Mouse (Mus musculus) kidney, postnatal 4 days (tissue): ENCODE results near the gene Blmh.

ENCODE experiments used
- DNase-seq, 2 experiments: peaks; one replicate each; pipeline ENCODE4 v3.0.0; 2021; ENCODE audit warnings: mixed read lengths in 2 of 2

Gene Blmh

DNA sequence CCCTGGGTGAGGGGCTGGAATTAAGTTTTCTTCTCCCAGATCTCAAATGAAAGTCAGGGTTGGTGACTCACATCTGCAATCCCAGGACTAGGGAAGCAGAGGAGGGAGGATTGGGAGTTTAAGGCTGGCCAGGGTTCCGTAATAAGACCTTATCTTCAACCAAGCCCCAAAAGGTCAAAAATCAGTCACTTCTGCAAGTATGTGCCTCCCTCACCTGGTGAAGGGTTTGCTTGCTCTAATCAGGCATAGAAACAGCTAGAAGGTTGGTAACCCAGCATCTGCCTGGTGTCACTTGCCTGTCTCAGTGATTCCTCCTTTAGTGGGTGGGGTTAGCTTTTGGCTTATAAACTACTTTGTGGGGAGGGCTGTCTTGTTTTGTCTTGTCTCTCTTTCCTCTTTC lies 77.8 kb downstream of the Blmh start:
- no peak for DNase-seq

DNA sequence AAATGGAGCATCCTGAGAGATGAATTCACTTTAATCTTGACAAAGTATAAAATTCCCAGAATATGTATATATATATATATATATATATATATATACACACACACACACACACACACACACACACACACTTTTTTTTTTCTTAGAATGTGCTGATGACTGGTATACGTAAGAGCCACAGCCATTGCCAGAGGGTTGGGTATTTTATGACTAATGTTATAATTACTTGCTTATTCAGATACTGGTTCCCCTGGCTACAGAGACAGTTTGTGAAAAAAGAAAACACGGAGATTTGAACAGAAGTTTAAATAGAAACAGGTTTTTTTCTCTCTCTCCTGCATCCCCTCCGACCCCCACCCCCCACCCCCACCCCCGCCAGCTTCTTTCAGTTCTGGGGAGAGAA lies 81.3 kb downstream of the Blmh start:
- DNase-seq = no peak

DNA sequence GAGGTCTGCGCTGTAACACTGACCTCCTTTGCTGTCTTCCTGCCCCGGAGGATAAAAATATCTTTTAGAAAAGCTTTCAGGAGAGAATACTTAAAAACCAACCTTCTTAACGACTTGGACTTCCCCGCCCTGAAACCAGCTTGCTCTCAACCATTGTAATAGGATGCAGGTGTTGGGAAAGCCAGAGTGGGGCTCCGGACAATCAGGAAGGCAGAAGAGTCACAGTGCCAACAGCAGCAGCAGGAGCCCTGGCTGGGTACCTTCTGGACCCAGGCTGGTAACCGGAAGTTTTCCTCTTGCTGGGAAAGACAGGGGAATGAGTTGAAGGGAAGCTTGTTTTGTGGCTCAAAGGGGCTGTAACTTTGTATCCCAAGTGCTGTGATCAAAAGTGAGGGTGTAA lies 82.0 kb downstream of the Blmh start:
- DNase-seq = no peak

DNA sequence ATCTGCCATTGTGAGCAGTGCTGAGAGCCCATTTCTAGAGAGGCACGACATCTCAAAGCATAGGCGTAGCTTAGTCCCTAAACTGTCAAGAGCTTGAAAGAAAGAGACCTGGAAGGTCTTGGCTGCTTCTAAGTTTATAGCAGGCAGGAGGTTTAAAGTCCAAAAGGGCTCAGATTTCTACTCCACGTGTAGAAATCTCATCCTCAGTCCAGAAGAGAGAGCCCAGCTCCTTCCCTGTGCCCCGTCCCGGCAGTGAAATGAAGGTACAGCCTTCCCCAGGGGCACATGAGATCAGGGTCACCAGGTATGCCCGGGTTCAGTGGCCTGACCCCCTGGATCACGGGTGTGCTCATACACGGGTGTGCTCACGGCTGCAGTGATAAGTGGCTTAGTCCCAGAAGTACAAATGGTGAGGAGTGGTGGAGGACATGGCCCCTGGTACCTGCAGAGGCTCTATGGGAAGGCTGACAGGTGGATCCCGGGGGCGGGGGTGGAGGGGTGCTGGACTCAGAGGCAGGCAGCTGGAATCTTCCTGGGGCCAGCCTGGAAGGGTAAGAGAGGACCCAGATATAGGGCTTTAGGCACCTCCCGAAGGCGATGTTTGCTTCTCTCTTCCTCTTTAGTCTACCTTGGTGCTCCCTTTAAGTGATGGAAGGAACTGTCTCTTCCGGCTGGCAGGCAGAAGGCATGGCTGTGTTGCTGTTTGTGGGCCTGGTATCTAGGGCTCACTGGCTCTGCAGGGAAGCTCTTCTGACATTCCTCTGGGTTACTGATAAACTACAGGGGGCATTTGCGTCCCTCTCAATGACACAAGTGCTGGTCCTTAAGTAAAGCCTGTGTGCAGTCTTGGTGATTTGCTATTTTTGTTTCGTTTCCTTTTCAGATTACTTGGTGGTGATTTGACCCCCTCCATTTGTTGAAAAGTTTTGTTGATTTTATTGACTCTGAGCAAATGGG lies 84.7 kb downstream of the Blmh start:
- peak in 1 of 2 experiments; percentile 40 for DNase-seq

DNA sequence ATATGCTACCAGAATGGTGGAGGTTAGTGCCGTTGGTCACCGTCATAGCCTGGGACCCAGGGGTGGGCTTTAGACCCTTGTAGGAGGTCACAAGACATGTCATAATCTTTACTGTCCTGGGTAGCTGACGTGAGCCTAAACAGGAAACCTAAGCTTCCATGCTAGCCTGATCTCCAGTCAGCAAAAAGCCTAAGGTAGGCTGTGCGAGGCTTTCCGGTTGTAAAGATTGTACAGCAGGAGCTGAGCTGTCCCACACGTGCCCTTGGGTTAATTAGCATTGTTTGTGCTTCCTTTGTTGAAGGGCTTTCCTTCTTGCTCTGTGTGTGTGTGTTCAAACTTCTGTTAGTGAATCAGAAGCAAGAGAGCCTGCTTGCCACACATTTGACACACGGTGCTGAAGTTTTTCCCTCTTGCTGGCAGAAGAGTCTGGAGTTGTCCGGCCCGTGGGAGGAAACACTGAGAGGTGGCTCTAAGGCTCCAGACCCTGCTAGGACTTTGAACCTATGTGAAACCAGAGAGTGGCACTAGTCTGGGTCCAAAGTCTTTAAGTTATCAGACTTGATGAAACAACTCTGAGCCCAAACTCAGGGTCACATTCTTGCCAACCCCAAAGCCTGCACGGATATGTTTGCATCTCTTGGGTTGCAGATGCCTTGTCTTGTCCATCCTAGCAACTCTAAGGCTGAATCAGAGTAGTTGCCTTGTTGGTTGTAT lies 86.3 kb downstream of the Blmh start:
- DNase-seq = no peak

DNA sequence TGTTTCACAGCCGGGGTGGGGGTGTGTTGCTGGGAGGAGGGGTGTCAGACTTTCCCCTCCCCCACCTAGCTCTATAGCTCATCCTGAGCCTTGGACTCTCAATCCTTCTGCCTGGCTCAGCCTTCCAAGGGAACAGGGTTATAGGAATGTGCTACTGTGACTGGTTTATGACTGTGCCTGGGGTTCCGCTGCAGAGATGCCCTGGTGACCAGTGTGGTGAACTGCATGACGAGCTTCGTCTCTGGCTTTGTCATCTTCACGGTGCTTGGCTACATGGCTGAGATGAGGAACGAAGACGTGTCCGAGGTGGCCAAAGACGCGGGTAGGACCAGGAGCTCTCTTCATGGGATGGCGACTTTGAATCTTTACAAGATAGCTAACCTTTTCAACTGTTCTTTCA lies 93.4 kb downstream of the Blmh start:
- no peak for DNase-seq

DNA sequence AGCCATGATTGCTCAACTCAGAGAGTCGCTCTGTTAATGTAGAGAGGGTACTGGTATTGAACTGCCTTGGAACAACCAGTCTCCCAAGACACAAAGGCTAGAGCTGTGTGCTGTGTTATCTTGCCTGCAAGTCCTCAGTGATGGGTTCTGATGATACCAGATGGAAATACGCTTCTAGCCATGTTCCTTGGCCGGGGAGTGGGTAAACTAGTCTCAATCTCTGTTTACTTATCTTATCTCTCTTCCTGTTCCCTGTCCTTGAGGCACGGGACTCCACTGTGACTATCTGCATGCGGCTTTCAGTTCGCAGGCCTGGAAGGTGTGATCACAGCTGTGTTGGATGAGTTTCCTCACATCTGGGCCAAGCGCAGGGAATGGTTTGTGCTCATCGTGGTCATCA lies 94.9 kb downstream of the Blmh start:
- DNase-seq = no peak

DNA sequence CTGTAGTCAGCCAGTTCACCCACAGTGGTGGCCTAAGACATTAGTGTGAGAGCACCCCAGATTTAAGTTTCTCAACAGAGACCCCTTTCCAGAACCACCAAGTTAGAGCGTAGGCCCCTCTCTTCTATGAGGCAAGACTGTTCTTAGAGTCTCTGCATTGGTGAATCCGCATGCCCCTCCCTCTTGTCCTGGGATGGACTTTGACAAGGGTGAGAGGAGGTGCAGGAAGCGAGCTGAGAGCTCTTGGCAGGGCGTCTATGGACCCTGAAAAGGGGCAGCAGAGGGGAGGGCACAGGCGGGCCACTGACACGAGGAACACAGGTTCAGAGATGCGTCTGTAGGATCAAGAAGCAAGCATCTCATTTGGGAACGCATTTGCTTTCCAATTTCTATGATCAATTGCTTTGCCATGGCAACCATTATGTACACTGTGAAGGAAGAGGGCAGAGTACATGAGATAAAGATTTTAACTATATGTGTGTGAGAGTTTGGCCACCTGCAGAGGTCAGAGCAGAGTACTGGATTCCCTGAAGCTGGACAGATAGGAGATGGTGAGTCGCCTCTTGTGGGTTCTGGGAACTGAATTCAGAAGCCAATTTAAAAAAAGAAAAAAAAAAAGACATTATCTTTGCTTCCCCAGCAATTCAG lies 97.3 kb downstream of the Blmh start:
- no peak for DNase-seq

DNA sequence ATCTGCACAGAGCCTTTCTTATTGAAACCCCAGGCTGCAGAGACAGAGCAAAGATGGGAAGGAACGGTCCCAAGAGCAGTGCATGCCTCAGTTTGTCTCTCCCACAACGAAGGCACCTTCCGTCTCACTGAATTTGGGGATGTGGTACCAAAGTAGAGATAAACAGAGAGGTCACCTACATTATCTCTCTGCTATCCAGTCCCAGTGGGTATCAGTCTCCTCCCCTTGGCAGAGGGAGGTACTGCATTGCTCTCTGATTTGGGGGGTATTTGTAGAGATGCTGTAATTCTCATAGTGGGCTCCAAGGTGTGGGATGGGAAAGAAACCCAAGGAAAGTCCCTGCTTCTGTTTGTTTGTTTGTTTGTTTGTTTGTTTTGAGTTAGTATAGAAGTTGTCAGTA lies 102.0 kb downstream of the Blmh start:
- DNase-seq = no peak

DNA sequence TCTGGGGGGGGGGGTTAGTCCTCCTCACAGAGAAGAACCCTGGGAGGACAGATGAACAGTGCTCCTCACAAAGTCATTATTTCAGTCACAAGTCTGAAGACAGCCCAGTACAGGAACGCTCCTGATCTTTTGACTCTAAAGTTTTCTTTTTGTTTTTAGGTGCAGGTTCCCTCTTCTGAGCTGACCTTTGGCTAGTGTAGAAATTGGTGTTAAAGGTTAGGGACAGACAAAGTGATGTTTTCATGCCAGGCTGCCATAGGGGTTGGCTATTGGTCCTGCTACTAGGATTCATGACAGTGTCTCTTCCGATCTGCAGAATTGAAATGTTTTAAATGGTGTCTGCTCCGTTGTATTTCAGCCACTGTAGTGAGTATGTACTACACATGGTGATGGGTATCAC lies 103.5 kb downstream of the Blmh start:
- DNase-seq = no peak

DNA sequence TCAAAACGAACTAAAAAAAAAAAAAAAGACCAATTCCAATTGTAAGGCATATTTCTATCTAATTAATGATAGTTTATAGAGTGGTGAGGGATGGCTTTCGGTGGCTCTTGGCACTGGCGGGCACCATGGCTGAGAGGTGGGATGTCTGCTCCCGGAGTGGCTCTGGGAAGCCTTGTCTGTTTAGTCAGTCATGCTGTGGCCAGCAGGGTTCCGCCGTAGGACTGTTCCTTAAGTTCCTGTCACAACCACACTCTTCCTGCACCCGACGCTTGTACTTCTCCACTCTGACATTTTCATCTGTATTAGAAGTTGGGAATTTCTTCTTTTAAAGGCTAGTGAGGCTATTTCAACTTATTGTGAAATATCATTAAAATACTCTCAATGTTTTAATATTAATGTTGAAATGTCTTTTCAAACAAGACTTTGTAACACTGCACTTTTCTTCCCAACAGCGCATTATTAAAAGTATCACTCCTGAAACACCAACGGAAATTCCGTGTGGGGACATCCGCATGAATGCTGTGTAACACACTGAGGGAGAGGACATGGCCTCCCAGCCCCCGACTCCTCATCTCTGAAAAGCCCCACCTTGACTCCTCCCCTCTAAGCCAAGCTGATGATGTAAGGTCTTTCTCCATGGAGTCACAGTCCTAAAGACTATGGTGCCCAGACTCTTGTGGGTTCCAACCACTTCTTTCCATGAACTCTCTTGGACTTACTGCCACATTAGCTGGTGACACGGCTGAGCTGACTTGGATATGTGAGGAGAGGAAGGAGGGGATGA lies 106.7 kb downstream of the Blmh start:
- DNase-seq = no peak
